Mouse (Mus musculus) CH12.LX (cell line): ENCODE results near the gene Triobp. TPM values are rescaled to one million over a fixed set of nuclear protein-coding genes. Genes with fewer than 3 reads are reported as not detected.
"Not testable (repeated sequence)": the region's sequence is repeated elsewhere in the genome, so short reads cannot be mapped to it uniquely, and the experiment has no call there.

Experiments used
- DNase-seq: peaks from one replicate; pipeline ENCODE4 v3.0.0-alpha.2; 2013; ENCODE audit errors: extremely low read depth
- H3K27ac ChIP-seq: 2 replicates; pipeline ENCODE4 v1.5.1; 2012; ENCODE audit warnings: low read depth, mild to moderate bottlenecking, control low read depth, moderate library complexity; ENCODE audit not compliant: insufficient read depth
- H3K27me3 ChIP-seq: replicated peaks from 2 replicates; pipeline ENCODE3; 2012; ENCODE audit warnings: inconsistent platforms
- H3K36me3 ChIP-seq, 2 experiments: replicated peaks in 1 of 2; 2 replicates each; pipeline versions ENCODE3 to v1.6.1; 2012; ENCODE audit warnings: inconsistent platforms in 1 of 2, low read length in 1 of 2, mild to moderate bottlenecking in 1 of 2, mixed read lengths in 1 of 2, moderate library complexity in 1 of 2; ENCODE audit not compliant: control insufficient read depth in 1 of 2, insufficient read depth in 1 of 2
- H3K4me1 ChIP-seq, 2 experiments: 2 replicates each; pipeline ENCODE4 v1.6.1; 2012; ENCODE audit warnings: inconsistent platforms in 1 of 2, moderate library complexity in 1 of 2; ENCODE audit not compliant: insufficient read depth in 2 of 2, control insufficient read depth in 1 of 2
- H3K4me2 ChIP-seq: 2 replicates; pipeline ENCODE4 v1.6.1; 2012; ENCODE audit warnings: low read depth, mild to moderate bottlenecking, control low read depth; ENCODE audit not compliant: poor library complexity, insufficient read depth, severe bottlenecking
- H3K4me3 ChIP-seq, 3 experiments: fragments of 150-350 bp in 1 of 3; sonication (generic) in 1 of 3; replicated peaks in 1 of 3; 2 replicates each; pipeline versions ENCODE3 to v1.5.1; 2011 to 2012; ENCODE audit warnings: low read depth in 2 of 3, low read length in 2 of 3, mild to moderate bottlenecking in 2 of 3, moderate library complexity in 2 of 3, control low read depth in 1 of 3, improper control_type of control experiment in 1 of 3, inconsistent platforms in 1 of 3, mixed read lengths in 1 of 3; ENCODE audit not compliant: poor library complexity in 1 of 3
- H3K79me2 ChIP-seq: replicated peaks from 2 replicates; pipeline ENCODE4 v1.6.1; 2012; ENCODE audit warnings: mild to moderate bottlenecking, moderate library complexity; ENCODE audit not compliant: control insufficient read depth, poor library complexity, insufficient read depth, severe bottlenecking; ENCODE audit errors: extremely low read depth
- H3K9ac ChIP-seq: 2 replicates; pipeline ENCODE4 v1.6.1; 2012; ENCODE audit warnings: low read depth, mild to moderate bottlenecking, control low read depth, moderate library complexity; ENCODE audit not compliant: insufficient read depth
- H3K9me3 ChIP-seq: replicated peaks from 2 replicates; pipeline ENCODE3; 2012; ENCODE audit warnings: low read length, inconsistent platforms, mixed read lengths
- BHLHE40 ChIP-seq: IDR thresholded peaks from 2 replicates; pipeline ENCODE4 v1.6.1; 2011; ENCODE audit warnings: mild to moderate bottlenecking, low read depth, low read length, improper control_type of control experiment
- CHD1 ChIP-seq: IDR thresholded peaks from 2 replicates; pipeline ENCODE4 v1.6.1; 2012; ENCODE audit warnings: low read depth, low read length, improper control_type of control experiment, inconsistent platforms
- CHD2 ChIP-seq: IDR thresholded peaks from 2 replicates; pipeline ENCODE4 v1.6.1; 2011; ENCODE audit warnings: low read length, improper control_type of control experiment
- CTCF ChIP-seq, 2 experiments: IDR thresholded peaks in 1 of 2; conservative IDR thresholded peaks in 1 of 2; 2 replicates each; pipeline ENCODE4 v1.5.1; 2011 to 2012; ENCODE audit warnings: low read depth in 2 of 2, low read length in 2 of 2, improper control_type of control experiment in 1 of 2, inconsistent platforms in 1 of 2, mild to moderate bottlenecking in 1 of 2, moderate library complexity in 1 of 2
- E2F4 ChIP-seq: IDR thresholded peaks from 2 replicates; pipeline ENCODE4 v1.6.1; 2011; ENCODE audit warnings: low read depth, low read length, improper control_type of control experiment; ENCODE audit not compliant: insufficient replicate concordance
- ELF1 ChIP-seq: IDR thresholded peaks from 2 replicates; pipeline ENCODE4 v1.6.1; 2014; ENCODE audit warnings: low read depth, mild to moderate bottlenecking, inconsistent platforms, low read length, improper control_type of control experiment
- EP300 ChIP-seq: IDR thresholded peaks from 2 replicates; pipeline ENCODE4 v1.6.1; 2011; ENCODE audit warnings: low read length, improper control_type of control experiment
- ETS1 ChIP-seq: conservative IDR thresholded peaks from 2 replicates; pipeline ENCODE4 v1.6.1; 2012; ENCODE audit warnings: low read depth, mild to moderate bottlenecking, inconsistent platforms, low read length, improper control_type of control experiment, moderate library complexity
- GABPA ChIP-seq: IDR thresholded peaks from 2 replicates; pipeline ENCODE4 v1.6.1; 2012; ENCODE audit warnings: low read depth, low read length, improper control_type of control experiment, inconsistent platforms; ENCODE audit not compliant: insufficient replicate concordance
- HCFC1 ChIP-seq: IDR thresholded peaks from 2 replicates; pipeline ENCODE4 v1.6.1; 2012; ENCODE audit warnings: low read depth, mild to moderate bottlenecking, inconsistent platforms, low read length, improper control_type of control experiment
- IRF4 ChIP-seq: IDR thresholded peaks from 2 replicates; pipeline ENCODE4 v1.6.1; 2014; ENCODE audit warnings: low read depth, mild to moderate bottlenecking, inconsistent platforms, low read length, improper control_type of control experiment
- JUN ChIP-seq: IDR thresholded peaks from 2 replicates; pipeline ENCODE4 v1.6.1; 2011; ENCODE audit warnings: low read depth, mild to moderate bottlenecking, low read length, improper control_type of control experiment, moderate library complexity; ENCODE audit not compliant: insufficient read depth
- MAFK ChIP-seq: IDR thresholded peaks from 2 replicates; pipeline ENCODE4 v1.6.1; 2011; ENCODE audit warnings: low read length, improper control_type of control experiment; ENCODE audit not compliant: insufficient replicate concordance
- MAX ChIP-seq: IDR thresholded peaks from 2 replicates; pipeline ENCODE4 v1.6.1; 2011; ENCODE audit warnings: low read length, improper control_type of control experiment
- MXI1 ChIP-seq: IDR thresholded peaks from 2 replicates; pipeline ENCODE4 v1.6.1; 2011; ENCODE audit warnings: mild to moderate bottlenecking, low read depth, low read length, improper control_type of control experiment
- MYC ChIP-seq: IDR thresholded peaks from 2 replicates; pipeline ENCODE4 v1.6.1; 2011; ENCODE audit warnings: low read depth, mild to moderate bottlenecking, improper control_type of control experiment, low read length
- NELFE ChIP-seq: IDR thresholded peaks from 2 replicates; pipeline ENCODE4 v1.6.1; 2011; ENCODE audit warnings: low read depth, low read length, improper control_type of control experiment
- NRF1 ChIP-seq: IDR thresholded peaks from 2 replicates; pipeline ENCODE4 v1.6.1; 2014; ENCODE audit warnings: low read depth, mild to moderate bottlenecking, inconsistent platforms, low read length, improper control_type of control experiment, moderate library complexity
- PAX5 ChIP-seq: IDR thresholded peaks from 2 replicates; pipeline ENCODE4 v1.6.1; 2012; ENCODE audit warnings: low read length, inconsistent platforms, mixed read lengths
- POLR2A ChIP-seq: IDR thresholded peaks from 2 replicates; pipeline ENCODE4 v1.6.1; 2011; ENCODE audit warnings: low read depth, mild to moderate bottlenecking, improper control_type of control experiment, low read length
- POLR2AphosphoS2 ChIP-seq: IDR thresholded peaks from 2 replicates; pipeline ENCODE4 v1.6.1; 2011; ENCODE audit warnings: low read depth, low read length, improper control_type of control experiment
- RAD21 ChIP-seq: IDR thresholded peaks from 2 replicates; pipeline ENCODE4 v1.6.1; 2011; ENCODE audit warnings: low read depth, mild to moderate bottlenecking, low read length, improper control_type of control experiment, moderate library complexity
- RCOR1 ChIP-seq: conservative IDR thresholded peaks from 2 replicates; pipeline ENCODE4 v1.6.1; 2012; ENCODE audit warnings: low read depth, mild to moderate bottlenecking, inconsistent platforms, low read length, improper control_type of control experiment
- SIN3A ChIP-seq: IDR thresholded peaks from 2 replicates; pipeline ENCODE4 v1.6.1; 2012; ENCODE audit warnings: low read length, improper control_type of control experiment, inconsistent platforms
- TBP ChIP-seq: conservative IDR thresholded peaks from 2 replicates; pipeline ENCODE4 v1.6.1; 2011; ENCODE audit warnings: low read depth, low read length, improper control_type of control experiment
- TCF12 ChIP-seq: IDR thresholded peaks from 2 replicates; pipeline ENCODE4 v1.6.1; 2014; ENCODE audit warnings: low read depth, mild to moderate bottlenecking, inconsistent platforms, low read length, improper control_type of control experiment
- UBTF ChIP-seq: IDR thresholded peaks from 2 replicates; pipeline ENCODE4 v1.6.1; 2012; ENCODE audit warnings: low read depth, mild to moderate bottlenecking, inconsistent platforms, low read length, improper control_type of control experiment, moderate library complexity
- USF1 ChIP-seq: IDR thresholded peaks from 2 replicates; pipeline ENCODE4 v1.6.1; 2014; ENCODE audit warnings: low read depth, mild to moderate bottlenecking, inconsistent platforms, low read length, improper control_type of control experiment
- USF2 ChIP-seq: conservative IDR thresholded peaks from 2 replicates; pipeline ENCODE4 v1.6.1; 2011; ENCODE audit warnings: low read depth, low read length, improper control_type of control experiment
- ZC3H11A ChIP-seq: IDR thresholded peaks from 2 replicates; pipeline ENCODE4 v1.6.1; 2012; ENCODE audit warnings: low read depth, mild to moderate bottlenecking, inconsistent platforms, low read length, improper control_type of control experiment
- ZKSCAN1 ChIP-seq: IDR thresholded peaks from 2 replicates; pipeline ENCODE4 v1.6.1; 2012; ENCODE audit warnings: low read depth, inconsistent platforms, low read length, improper control_type of control experiment, borderline replicate concordance
- ZMIZ1 ChIP-seq: IDR thresholded peaks from 2 replicates; pipeline ENCODE4 v1.6.1; 2012; ENCODE audit warnings: low read depth, mild to moderate bottlenecking, inconsistent platforms, low read length, improper control_type of control experiment
- ZNF384 ChIP-seq: IDR thresholded peaks from 2 replicates; pipeline ENCODE4 v1.6.1; 2012; ENCODE audit warnings: low read depth, low read length, improper control_type of control experiment, inconsistent platforms
- dilution Hi-C: fragments of 300-500 bp; cut with MboI; formaldehyde crosslinking; loops from 2 replicates; pipeline ENCODE4 v1.14.3; 2020; ENCODE audit warnings: low sequenced_read_pairs; ENCODE audit not compliant: extremely low pct_unique_long_range_greater_than_20kb, extremely low pct_ligation_motif_present
- in situ Hi-C: fragments of 300-500 bp; cut with MboI; formaldehyde crosslinking; loops from 3 replicates; pipeline ENCODE4 v1.14.3; 2019; ENCODE audit warnings: low sequenced_read_pairs, low pct_ligation_motif_present, low pct_unique_long_range_greater_than_20kb, mixed read lengths
- polyA plus RNA-seq: library from polyadenylated mRNA; unstranded; fragments of >175 nt; gene quantifications from 2 replicates; pipeline ENCODE4 v1.2.1, GENCODE M21; 2012; ENCODE audit warnings: low read depth; ENCODE audit not compliant: insufficient read length
- total RNA-seq, 2 experiments: library from RNA; depleted of rRNA; stranded (reverse); fragments of 300-350 nt in 1 of 2; fragments of >200 nt in 1 of 2; gene quantifications; 2 replicates each; pipeline ENCODE4 v1.2.3; 2012 to 2014

The Triobp gene
- total and polyA plus RNA-seq, 3 experiments = 11.5 to 31.0 (median 25.5) TPM

- Histone ChIP-seq H3K27me3 (peaks cover 78% of the 10 kb centered on the region), H3K4me1 (peaks cover 0 to 28% of the 10 kb centered on the region in 2 experiments; a peak in 2 of 4 replicates), H3K36me3 (peaks cover 8 to 18% of the 10 kb centered on the region in 2 experiments)
- H3K27ac ChIP-seq, H3K4me3 ChIP-seq, dilution Hi-C loops, H3K9ac ChIP-seq, H3K9me3 ChIP-seq, H3K4me2 ChIP-seq, in situ Hi-C loops, DNase-seq, H3K79me2 ChIP-seq: not testable (repeated sequence)
- TF ChIP-seq TBP = peak; percentile 74
These were observed 84.4 kb downstream of the Triobp start for GRCm38 (mm10) chr15:79031908-79032307.

- Histone ChIP-seq H3K4me1 (peaks cover 18 to 42% of the 10 kb centered on the region in 2 experiments), H3K4me3 (no peak overlapping the region), H3K79me2 (no peaks in the 10 kb centered on the region), H3K4me2 (no peak overlapping the region), H3K36me3 (peaks cover 17 to 35% of the 10 kb centered on the region in 2 experiments), H3K9ac (no peak overlapping the region), H3K27ac (peak overlapping the region; percentile 18; the same call in 1 of the 2 replicates), H3K9me3 (peaks cover 3% of the 10 kb centered on the region), H3K27me3 (peaks cover 22% of the 10 kb centered on the region)
- peak; percentile 62 for DNase-seq
- in situ Hi-C loops = loop anchor here (5.0 kb wide), 1 partner anchor 34 kb away; no protein-coding TSS in a partner anchor
- dilution Hi-C loops = no loop called here
- no peak for TF ChIP-seq ZC3H11A
- TF ChIP-seq CHD2 = no peak
- TF ChIP-seq MAFK = peak; percentile 89; the same call in 1 of the 2 replicates
- TF ChIP-seq NRF1 = no peak
- TF ChIP-seq RAD21 = peak; percentile 56
- TF ChIP-seq ZKSCAN1 = no peak
- no peak for TF ChIP-seq SIN3A
- no peak for TF ChIP-seq USF2
- TF ChIP-seq IRF4 = 0 out of 2 replicates have a peak, but pooled peaks have one; percentile 26
- no peak for TF ChIP-seq USF1
- TF ChIP-seq ZMIZ1 = no peak
- TF ChIP-seq POLR2AphosphoS2 = no peak
- TF ChIP-seq TBP = no peak
- TF ChIP-seq MXI1 = peak; percentile 60; the same call in 1 of the 2 replicates
- TF ChIP-seq JUN = no peak
- no peak for TF ChIP-seq ZNF384
- no peak for TF ChIP-seq EP300
- TF ChIP-seq CHD1 = no peak
- 0 out of 2 replicates have a peak, but pooled peaks have one; percentile 46 for TF ChIP-seq UBTF
- no peak for TF ChIP-seq E2F4
- no peak for TF ChIP-seq PAX5
- peak; percentile 32; the same call in 1 of the 2 replicates for TF ChIP-seq NELFE
- 0 out of 2 replicates have a peak, but pooled peaks have one; percentile 13 for TF ChIP-seq BHLHE40
- no peak for TF ChIP-seq HCFC1
- TF ChIP-seq CTCF (conservative IDR thresholded peaks at IDR 0.05 in 1 of 2, IDR thresholded peaks at IDR 0.05 in 1 of 2; ENCODE audit: low read depth in 2 of 2, low read length in 2 of 2) = peak; percentile 72 to 91
- no peak for TF ChIP-seq POLR2A
- no peak for TF ChIP-seq ELF1
- TF ChIP-seq MAX = 0 out of 2 replicates have a peak, but pooled peaks have one; percentile 36
- 0 out of 2 replicates have a peak, but pooled peaks have one; percentile 16 for TF ChIP-seq MYC
- TF ChIP-seq RCOR1 = no peak
- no peak for TF ChIP-seq ETS1
- no peak for TF ChIP-seq GABPA
- no peak for TF ChIP-seq TCF12
These were observed 90.4 kb downstream of the Triobp start for GRCm38 (mm10) chr15:79037913-79038328.
